Mouse (Mus musculus) right cerebral cortex, adult 18-20 months (tissue): Measurements from ENCODE around the gene B3gnt2.
"Not testable (repeated sequence)": the region's sequence is repeated elsewhere in the genome, so short reads cannot be mapped to it uniquely, and the experiment has no call there.

Source experiments
- DNase-seq: peaks from one replicate; pipeline ENCODE4 v3.0.0; 2022; ENCODE audit warnings: mixed read lengths

The B3gnt2 gene

DNA sequence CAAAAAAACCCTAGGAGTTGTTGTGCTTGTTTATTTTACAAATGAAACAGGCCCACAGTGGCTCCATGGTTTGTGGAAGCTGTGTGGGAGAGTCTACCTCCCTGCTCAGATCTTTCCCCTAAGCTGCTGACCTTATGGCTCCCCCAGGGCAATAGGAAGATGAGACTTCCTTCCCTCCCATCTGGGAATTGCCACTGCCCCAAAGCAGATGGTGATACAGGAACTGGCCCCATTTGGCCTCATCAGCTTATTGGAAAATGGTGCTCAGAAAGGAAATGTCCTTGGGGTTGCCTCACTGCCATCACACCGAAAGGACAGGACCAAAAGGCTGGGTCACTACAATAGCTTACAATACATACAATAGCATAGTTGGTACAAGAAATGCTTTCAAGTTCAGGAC lies 97.7 kb downstream of the B3gnt2 start:
- no peak for DNase-seq

DNA sequence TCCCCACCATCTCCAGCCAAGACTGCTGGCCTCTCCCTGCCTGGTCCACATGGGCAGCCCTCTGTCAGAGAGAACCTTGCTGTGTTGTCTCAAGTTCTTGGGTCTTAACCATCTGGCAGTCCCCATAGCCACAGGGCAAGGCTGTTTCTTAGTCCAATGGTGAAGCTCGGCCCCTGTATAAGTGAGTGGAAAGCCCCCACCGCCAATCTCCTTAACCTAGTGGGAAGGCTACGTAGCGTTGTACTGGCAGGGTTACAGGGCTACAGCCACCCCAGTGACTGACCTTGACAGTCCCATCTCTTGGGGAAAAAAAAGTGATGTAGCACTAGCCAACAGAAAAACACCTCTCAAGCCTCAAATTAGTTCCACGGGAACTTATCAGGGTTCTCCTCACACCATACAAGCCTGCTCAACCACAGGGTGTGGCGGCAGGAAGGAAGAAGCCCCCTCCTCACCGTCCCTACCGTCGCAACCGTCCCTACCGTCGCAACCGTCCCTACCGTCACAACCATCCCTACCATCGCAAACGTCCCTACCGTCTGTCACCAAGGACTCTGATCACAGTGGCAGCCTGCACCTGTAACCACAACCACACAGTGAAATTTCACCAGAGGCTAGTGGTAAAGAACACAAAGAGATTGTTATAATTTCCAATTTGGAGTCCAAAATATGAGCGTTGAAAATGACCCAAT lies 98.4 kb downstream of the B3gnt2 start:
- no peak for DNase-seq

DNA sequence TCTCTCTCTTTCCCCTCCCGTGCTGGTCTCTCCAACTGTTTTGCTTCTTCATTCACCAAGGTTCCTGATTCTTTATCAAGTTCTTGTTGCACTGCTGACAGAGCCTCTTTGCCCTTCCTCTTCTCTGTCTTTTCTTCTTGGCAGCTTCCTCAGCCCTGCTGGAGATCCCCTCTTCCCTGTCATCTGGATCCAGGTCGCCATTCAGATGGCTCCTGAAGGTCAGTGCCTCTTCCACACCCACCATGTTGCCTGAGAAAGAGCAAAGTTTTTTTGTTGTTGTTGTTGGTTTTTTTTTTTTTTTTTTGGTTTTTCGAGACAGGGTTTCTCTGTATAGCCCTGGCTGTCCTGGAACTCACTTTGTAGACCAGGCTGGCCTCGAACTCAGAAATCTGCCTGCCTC lies 101.0 kb downstream of the B3gnt2 start:
- DNase-seq, result no peak

DNA sequence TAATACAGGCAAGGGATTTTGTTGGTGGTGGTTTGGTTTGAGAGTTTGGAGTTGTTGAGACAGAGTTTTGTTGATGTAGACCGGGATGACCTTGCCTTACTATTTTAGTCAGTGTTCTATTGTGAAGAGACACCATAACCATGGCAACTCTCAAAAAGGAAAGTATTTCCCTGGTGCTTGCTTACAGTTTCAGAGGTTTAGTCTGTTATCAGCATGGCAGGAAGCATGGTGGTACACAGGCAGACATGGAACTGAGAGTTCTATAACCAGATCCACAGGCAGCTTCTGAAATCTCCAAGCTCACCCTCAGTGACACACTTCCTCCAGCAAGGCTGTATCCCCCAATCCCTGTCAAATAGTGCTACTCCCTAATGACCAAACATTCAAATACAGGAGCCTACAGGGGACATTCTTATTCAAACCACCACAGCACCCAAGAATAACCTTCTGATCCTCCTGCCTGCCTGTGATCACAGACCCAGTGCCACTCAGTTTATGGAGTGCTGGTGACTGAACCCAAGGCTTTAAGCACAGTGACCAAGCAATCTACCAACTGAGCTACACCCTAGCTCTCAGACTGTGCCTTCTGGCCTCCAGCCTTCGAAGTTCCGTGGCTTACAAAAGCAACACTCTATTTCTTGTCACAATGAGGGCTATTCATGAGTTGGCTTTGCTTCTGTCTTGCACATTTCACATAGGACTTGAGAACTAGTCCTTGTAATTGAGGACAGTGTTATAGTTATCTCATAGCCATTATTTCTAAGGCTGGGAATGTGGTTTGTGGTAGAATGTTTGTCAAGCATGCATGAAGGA lies 104.4 kb downstream of the B3gnt2 start:
- no peak for DNase-seq

DNA sequence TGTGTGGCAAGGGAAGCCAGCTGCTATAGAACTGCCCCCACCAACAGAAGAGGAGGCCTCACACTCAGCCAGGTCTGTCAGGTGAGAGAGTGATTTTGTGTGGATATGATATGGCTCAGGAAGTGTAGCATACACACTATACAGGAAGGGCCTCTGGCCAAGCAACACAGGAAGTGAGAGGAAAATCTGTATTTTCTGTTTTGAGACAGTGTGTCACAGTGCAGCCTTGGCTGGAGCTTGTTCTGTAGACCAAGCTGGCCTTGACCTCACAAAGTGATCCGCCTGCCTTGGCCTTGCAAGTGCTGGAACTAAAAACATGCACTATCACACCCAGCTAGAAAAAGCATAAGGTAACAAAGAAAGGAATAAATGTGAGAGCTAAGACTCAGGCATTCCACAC lies 105.6 kb downstream of the B3gnt2 start:
- DNase-seq, result no peak

DNA sequence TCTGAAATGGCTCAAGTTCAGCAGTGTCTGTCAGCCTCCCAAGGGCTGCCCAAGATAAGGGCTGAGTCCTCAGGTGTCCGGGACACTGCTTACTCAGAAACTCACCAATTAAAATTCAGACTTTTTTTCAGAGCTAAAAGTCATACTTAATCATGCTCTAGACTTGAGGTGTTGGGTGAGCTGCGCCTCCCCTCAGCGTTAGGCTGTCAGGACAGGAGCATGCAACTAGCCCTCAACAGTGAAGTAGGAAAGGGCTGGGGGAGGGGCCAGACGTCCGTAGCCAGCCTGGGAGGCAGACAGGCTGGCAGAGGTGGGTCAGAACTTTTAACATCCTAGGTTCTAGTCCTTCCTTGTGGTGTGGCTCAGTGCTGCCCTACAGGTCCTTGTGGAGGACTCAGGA lies 108.2 kb downstream of the B3gnt2 start:
- DNase-seq, result no peak

DNA sequence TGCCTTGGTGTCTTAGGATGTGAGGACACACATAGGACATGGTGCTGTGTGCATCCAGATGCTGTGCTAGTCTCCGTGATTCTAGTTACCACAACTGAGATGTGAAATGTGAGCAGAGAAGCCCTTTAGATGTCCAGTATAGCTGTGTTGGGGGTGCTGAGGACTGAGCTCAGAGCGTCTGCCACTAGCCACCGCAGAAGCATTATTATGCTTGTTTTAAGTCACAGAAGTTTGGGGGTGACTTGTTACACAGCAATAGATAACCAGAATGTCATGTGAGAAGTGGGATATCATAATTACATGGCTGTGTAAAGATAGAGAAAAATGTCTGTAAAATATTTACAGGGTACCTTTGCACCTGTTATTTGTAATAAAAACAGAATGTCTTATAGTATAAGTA lies 109.2 kb downstream of the B3gnt2 start:
- DNase-seq, result no peak

DNA sequence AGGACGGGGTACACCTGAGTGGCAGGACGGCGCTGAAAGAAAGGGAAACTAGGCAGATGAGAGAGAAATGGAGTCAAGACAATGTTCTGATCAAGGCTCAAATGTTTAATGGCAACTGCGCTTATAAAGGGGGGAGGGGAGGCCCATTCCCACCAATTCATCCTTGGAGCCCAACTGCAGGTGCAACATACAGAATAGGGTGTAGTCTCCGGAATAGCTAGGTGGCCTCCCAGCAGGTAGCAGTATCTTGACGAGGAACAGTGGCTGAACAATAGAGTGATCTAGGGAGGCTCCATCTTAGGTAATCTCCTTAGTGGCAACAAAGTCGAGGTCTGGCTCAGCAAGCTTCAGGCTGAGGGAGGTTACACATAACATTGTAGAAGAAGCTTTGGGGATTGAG lies 113.4 kb downstream of the B3gnt2 start:
- DNase-seq, result no peak

DNA sequence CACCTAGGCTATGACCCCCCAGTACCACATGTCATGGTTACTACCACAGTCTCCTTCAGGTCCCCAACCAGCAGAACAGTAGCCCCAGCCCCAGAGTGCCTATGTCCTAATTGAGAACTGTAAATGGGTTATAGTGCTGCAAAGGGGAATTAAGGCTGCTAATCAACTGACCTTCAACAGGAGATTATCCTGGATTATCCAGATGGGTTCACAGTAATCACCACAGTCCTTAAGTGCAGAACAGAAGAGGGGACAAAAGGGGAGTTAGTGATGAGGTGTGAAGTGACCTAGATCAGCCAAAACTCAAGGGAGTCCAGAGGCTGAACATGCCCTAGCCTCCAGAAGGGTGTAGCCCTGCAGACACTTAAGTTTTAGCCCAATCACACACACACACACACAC lies 115.4 kb downstream of the B3gnt2 start:
- DNase-seq, result no peak

DNA sequence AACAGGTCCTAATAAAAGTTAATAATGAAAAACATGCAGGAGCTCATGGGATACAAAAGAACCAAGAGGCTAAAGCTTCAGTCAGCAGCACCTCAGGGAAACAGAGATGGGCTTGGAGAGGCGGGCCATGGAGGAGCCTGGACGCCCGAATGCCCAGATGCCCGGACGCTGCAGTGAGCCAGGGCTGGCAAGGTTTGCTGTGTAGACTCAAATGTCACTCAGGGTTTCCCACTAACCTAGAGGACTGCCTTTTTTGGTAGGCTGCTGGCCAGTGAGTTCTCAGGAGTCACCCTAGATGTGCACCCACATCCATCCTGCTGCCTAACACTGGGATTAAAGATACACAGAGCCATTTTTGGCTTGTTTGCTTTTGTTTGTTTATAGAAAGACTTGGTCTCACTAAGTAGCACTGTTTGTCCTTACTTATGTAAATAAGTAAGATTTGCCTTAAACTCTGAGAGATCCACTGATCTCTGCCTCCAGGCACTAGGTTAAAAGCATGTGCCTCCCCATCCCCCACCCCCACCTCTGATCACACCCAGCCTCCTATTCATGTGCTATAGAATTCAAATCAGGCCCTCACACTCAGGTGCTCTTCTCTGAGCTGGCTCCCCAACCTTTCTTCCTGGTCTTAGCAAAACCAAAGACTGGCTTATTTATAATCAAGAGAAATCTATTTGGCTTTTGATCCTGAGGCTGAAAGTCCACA lies 117.0 kb downstream of the B3gnt2 start:
- no peak for DNase-seq

DNA sequence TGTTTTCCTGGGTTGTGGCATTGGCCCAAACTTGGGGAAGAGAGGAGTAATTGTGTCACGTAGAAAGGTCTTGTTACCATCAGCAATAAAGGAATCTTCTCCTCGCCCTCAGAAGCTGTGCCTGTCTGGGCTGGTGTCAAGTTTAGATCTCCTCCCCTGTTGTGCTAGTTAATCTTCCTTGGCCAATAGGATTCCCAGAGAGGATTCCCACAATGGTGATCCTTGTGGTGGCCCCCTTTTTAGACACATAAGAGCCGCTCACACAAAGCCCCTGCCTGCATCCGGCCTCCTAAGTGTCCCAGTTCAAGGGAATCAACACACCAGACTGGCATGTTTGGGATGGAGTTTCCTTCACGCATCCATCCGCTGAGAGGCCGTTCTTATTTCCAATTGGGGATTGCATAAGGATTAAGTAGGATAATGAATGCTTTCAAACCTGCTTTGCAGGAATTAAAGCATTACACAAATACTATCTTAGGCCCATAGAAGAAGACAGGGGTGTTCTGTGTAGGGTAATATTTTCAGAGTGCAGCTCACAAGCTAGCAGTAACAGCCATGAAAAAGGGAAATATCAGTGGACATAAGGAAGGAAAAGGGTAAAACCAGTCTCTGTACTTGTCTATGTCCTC lies 118.6 kb downstream of the B3gnt2 start:
- no peak for DNase-seq

DNA sequence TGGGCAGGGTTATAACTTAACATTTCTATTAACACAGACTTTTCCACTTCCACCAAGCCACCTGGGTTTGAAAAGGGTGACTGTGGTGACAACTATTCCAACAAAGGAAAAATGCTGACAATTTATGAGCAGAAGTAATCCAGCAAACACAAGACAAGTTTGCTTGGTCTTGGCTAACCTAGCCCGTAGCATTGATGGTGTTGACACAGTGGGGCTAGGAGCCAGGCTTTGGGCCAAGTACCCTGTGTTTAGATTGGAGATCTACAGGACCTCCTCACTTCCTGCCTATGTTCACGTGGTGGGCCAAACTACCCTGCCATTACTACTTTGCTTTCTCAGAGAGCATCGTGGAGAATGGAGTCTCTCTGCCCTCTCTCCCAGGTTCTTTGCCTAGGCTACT lies 119.3 kb downstream of the B3gnt2 start:
- no peak for DNase-seq

DNA sequence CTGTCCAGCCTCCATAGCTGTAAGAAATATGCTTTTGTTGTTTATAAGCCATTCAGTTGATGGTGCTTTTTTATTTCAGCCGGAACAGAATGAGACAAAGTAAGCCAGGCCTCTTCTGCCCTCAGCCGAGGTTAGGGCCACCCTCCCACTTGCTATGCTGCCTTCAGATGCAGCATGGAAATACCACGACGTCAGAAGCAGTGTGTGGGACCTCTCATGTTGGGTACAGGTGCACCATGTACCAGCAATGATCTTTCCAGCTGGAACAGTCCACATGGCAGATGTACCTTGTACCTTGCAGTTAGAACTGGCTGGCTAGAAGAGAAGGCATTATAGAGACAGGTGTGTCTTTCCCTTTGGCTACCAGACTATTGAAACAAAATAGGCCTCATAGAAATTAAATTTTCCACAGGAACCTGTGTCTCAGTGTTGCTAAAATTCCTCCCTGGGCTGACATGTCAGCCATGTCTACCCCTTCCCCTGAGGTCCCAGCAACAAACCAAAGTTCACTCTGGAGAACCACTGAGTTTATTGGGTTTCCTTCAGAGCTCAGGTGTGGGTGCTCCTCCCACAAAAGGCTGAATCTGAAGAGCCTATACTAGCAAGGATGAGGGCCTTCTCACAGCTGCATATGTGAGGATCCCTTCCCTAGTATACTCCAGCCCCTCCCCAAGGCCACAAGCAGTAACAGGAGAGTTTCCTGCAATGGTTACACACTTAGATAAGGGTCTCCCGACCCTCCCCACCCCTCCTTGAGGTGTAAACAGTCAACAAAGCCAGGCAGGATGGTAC lies 121.1 kb downstream of the B3gnt2 start:
- DNase-seq, result no peak

DNA sequence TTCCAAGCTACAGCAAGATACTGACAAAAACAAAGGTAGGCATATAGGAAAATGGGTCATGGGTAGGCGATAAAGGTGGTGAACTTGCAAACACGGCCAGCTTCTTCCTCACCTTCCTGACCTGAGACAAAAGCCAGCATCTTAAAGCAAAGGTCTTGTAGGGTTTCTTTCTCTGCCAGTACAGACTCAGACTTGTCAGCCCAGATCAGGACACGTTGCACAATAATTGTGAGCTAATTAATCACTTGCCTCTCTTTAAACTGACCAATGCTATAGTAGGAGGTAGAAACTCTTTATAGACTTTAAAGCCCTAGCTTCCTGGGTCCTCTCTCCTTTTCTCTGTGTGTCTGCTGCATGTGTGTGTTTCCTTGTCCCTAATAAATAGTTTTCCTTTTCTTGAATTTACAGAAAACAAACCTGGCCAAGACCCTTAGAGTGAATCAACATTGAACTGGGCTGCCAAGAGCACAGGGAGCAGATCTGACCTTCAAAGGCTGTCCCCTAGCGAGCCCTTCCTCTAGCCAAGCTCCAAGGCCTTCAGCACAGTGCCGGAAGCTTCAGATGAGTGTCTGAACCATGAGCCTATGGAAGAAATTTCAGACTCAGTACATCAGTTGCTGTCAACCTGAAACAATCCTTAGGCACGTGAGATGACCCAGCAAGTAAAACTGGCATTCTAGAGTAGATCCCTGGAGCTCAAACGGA lies 124.1 kb downstream of the B3gnt2 start:
- no peak for DNase-seq

DNA sequence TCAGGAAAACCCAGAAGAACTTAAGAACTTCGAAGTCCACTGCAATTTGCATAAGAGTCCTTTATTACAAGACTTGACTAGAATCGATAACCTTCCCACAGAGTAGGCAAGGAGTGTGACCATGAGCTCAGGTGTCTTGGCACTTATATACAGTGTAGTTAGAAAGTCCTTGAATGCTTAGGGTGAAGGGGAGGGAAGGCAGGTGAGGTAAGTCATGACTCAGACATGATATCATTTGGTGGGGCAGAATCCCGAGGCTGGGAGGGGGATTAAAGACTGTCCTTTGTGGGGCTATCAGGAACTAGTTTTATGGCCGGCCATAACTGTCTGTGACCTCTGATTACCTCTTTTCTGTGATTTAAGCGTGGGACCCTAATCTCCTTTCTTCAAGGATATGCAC lies 125.6 kb downstream of the B3gnt2 start:
- not testable (repeated sequence) for DNase-seq

DNA sequence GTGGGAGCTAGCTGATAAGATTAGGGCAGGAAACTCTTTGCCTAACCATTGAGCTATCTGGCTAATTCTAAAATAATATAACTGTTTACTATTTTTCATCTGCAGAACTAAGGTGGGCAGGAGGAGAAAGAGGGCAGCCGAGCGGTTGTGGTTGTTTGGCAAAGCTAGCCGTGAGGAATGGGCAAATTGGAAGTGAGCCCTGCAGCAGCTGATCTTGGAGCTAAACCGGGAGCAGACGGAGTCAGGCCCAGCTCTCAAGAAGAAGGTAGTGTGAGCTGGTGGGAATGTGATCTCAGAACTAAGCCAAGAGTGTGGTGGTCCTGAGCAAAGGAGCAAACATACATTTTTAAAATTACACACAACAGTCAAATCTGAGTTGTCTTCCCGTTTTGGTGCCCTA lies 126.8 kb downstream of the B3gnt2 start:
- DNase-seq, result no peak

DNA sequence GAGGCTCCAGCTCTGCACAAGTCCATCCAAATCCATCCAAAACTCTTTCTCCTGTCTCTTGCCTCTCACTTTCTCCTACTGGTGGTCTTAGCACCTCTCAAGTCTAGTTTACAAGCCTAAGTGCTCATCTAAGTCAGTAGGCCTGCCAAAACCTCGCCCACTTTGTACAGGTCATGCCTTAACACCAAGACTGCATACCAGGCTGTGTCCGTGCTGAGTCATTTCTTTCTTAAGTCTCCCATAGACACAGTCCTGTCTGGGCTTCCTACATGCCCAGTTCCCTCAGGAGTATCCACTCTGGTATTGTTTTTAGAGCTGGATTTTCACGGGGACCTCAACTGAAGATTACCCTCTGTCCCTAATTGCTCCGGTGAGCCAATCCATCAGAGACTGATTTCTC lies 127.9 kb downstream of the B3gnt2 start:
- no peak for DNase-seq

DNA sequence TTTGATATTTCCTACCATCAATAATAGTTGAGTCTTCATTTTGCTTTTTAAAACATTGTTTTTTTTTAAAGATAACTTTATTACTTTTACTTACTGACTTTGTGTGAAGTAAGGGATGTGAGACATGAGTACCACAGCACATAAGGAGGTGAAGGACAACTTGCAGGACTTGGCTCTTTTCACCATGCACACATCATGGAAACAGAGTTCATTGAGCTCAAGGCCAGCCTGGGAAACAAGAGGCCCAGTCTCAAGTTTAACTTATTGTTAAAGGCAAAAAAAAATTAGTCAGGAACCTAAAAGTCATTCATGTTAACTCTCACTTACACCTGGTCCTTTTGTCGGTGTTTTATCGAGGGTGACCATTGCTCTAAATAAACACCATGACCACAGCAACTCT lies 137.7 kb downstream of the B3gnt2 start:
- DNase-seq, result no peak

DNA sequence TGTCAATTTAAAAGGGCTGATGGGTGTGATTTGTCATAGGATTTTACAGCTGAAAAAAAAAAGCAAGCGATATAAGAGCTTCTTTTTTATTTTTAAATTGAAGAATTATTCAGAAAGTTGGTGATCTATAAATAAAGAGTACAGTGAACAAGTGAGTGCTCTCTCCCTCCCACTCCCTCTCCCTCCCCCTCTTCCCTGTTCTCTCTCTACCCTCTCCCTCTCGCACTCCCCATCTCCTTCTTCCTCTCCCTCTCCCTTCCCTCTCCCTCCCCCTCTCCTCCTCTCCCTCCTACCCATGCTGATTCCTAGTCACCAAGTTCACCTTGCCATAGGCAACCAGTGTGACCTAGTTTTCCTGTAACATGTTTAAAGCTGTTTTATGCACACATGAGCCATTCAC lies 140.7 kb downstream of the B3gnt2 start:
- peak; percentile 52 for DNase-seq

DNA sequence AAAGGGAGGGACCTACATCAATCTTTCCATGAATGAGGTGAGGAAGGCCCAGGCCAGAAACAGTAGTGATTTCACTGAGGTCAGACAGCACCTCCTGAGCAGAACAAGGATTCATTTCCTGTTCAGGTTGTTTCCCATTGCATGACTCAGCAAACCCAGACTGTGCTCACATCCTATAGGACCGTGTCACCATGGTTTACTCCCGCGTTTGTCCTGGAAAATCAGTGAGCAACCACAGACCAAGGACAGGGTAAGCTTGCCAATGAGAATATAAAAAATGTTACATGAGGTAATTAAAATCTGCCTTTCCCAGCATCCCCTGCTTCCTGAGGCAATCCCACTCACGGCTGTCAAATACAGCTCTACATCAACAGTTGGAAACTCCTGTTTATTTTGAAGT lies 141.2 kb downstream of the B3gnt2 start:
- DNase-seq, result peak; percentile 35

DNA sequence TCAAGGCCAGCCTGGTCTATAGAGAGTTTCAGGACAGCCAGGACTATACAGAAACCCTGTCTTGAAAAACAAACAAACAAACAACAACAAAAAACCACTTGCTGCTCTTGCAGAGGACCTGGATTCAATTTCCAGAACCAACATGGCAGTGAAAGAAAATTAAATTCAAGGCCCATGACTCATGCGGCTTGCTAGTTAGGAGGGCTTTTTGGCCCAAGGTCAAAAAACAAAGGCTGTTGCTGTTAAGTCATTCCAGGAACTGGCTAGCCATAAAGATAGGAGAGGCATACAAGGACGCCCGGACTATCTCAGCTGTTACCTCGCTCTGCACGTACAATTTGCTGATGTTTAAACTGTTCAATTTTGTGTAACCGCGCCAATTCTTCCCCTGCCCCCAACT lies 142.7 kb downstream of the B3gnt2 start:
- DNase-seq, result no peak

DNA sequence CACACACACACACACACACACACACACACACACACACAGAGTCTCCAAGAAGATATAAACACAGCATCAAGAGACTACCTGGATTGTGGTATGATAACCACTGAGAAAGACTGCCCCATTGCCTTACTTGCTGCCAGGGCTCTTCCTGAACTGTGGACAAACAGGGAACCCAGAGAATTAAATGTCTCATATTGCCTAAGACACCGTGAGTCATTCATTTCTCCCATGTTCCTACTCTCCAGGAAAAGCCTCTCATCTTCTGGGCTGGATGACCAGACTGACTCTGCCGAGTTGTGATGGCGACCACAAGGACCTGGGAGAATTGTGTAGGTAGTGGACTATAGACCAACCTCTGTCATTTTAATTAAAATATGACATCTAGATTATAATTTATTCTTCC lies 149.4 kb downstream of the B3gnt2 start:
- no peak for DNase-seq
